Comparison of ENCODE assay signal across 9 mouse cellular contexts in the genomic region with DNA sequence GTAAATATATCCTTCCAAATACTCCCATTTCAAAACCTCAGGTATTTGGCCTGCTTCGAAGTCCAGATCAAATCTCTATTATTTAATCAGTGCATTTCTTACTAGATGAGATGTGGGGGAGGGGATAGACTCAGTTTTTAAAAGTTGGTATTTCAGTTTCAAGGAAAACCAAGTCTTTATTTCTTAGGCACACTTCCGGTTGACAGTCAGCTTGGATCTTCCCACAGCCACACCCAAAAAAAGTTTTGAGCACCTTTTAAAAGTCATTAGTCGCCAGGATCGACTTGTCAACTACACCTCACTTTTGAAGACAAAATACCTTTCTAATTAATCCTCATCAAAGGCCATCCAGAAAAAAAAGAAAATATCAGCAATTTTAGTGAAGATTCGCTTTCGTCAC. TPM values are rescaled to one million over a fixed set of nuclear protein-coding genes. Genes with fewer than 3 reads are reported as not detected.
A peak's percentile ranks its signal among the peaks of the same experiment; 100 is the strongest.
DNase-seq lines count a peak whose midpoint lies in the region; ATAC-seq and TF ChIP-seq lines count a peak whose summit lies in the region.
"Had no signal": no experiment of that assay in that cellular context is flagged by ENCODE, and none has a peak within 500 bp of the region (broad histone marks: within the 10 kb centered on the region; RNA-seq: fewer than 3 reads in every experiment).

No protein-coding gene starts in this region.

- peak overlapping the region; percentile 100 for H3K27ac ChIP-seq in heart, embryonic 12.5 days (ENCODE audit: poor library complexity, severe bottlenecking)
- no peak overlapping the region for H3K27ac ChIP-seq in CH12.LX (ENCODE audit: insufficient read depth, low read depth)
- no peak overlapping the region for H3K27ac ChIP-seq in forebrain, embryonic 13.5 days
- H3K27ac ChIP-seq in liver, embryonic 14.5 days: peak overlapping the region; percentile 89

- dilution Hi-C loops in CH12.LX (cut with MboI; ENCODE audit: extremely low pct_ligation_motif_present, extremely low pct_unique_long_range_greater_than_20kb, low sequenced_read_pairs): no loop called here

- peak overlapping the region; percentile 99 for H3K9ac ChIP-seq in heart, embryonic 12.5 days
- peak overlapping the region; percentile 92 for H3K9ac ChIP-seq in CH12.LX (ENCODE audit: insufficient read depth, low read depth)
- H3K9ac ChIP-seq in forebrain, embryonic 13.5 days: peak overlapping the region; percentile 85; the same call in 1 of the 2 replicates
- peak overlapping the region; percentile 96 for H3K9ac ChIP-seq in liver, embryonic 14.5 days (replicated peaks)

- DNase-seq in heart, adult 18-20 months: no peak
- DNase-seq in CH12.LX (ENCODE audit: extremely low read depth): no peak
- peak in 1 of 3 experiments; percentile 60 for DNase-seq in liver, embryonic 14.5 days (ENCODE audit: low read depth in 3 of 3, low spot score in 3 of 3)
- DNase-seq in frontal cortex, postnatal 25 days (ENCODE audit: low spot score in 2 of 2): no peak
- no peak for DNase-seq in urinary bladder, adult 18-20 months (ENCODE audit: low spot score in 2 of 2)
- DNase-seq: retina, postnatal 1 day had no signal

- H3K4me3 ChIP-seq in heart, embryonic 12.5 days: peak overlapping the region; percentile 98
- peak overlapping the region; percentile 87 to 91 (median 91) for H3K4me3 ChIP-seq in CH12.LX (replicated peaks in 1 of 3; ENCODE audit: low read depth in 2 of 3, low read length in 2 of 3, poor library complexity in 1 of 3)
- peak overlapping the region; percentile 93 for H3K4me3 ChIP-seq in forebrain, embryonic 13.5 days
- peak overlapping the region; percentile 73 to 78 for H3K4me3 ChIP-seq in liver, embryonic 14.5 days (ENCODE audit: insufficient read depth in 1 of 2, low read depth in 2 of 2, low read length in 2 of 2)

- H3K9me3 ChIP-seq in heart, embryonic 12.5 days (replicated peaks): no peaks in the 10 kb centered on the region
- H3K9me3 ChIP-seq in CH12.LX (replicated peaks; ENCODE audit: low read length): no peaks in the 10 kb centered on the region
- H3K9me3 ChIP-seq in forebrain, embryonic 13.5 days (replicated peaks): no peaks in the 10 kb centered on the region
- no peaks in the 10 kb centered on the region for H3K9me3 ChIP-seq in liver, embryonic 14.5 days (ENCODE audit: control insufficient read depth, low read length)

- H3K4me2 ChIP-seq in heart, embryonic 12.5 days: peak overlapping the region; percentile 68
- H3K4me2 ChIP-seq in CH12.LX (ENCODE audit: insufficient read depth, low read depth, poor library complexity, severe bottlenecking): peak overlapping the region; percentile 83
- H3K4me2 ChIP-seq in forebrain, embryonic 13.5 days: peak overlapping the region; percentile 77
- H3K4me2 ChIP-seq in liver, embryonic 14.5 days (ENCODE audit: low read depth): peak overlapping the region; percentile 91

- ATAC-seq in heart, embryonic 12.5 days (ENCODE audit: insufficient number of reproducible peaks, low FRiP score): no peak
- ATAC-seq in forebrain, embryonic 13.5 days: no peak
- no peak for ATAC-seq in liver, embryonic 14.5 days (ENCODE audit: insufficient read depth)
- no peak for ATAC-seq in cerebellum, adult (ENCODE audit: insufficient number of reproducible peaks, low FRiP score, low TSS enrichment)

- TF ChIP-seq POLR2A in CH12.LX (IDR thresholded peaks at IDR 0.05; ENCODE audit: low read depth, low read length): no peak

- in situ Hi-C loops in CH12.LX (cut with MboI; ENCODE audit: low pct_ligation_motif_present, low pct_unique_long_range_greater_than_20kb, low sequenced_read_pairs): no loop called here

- no peak for TF ChIP-seq EP300 in CH12.LX (IDR thresholded peaks at IDR 0.05; ENCODE audit: low read length)
- TF ChIP-seq EP300 in liver, embryonic 14.5 days (IDR thresholded peaks at IDR 0.05; ENCODE audit: low read depth): no peak

- no peaks in the 10 kb centered on the region for H3K27me3 ChIP-seq in heart, embryonic 12.5 days (replicated peaks)
- no peaks in the 10 kb centered on the region for H3K27me3 ChIP-seq in CH12.LX (replicated peaks)
- no peaks in the 10 kb centered on the region for H3K27me3 ChIP-seq in forebrain, embryonic 13.5 days
- no peaks in the 10 kb centered on the region for H3K27me3 ChIP-seq in liver, embryonic 14.5 days (ENCODE audit: control insufficient read depth, insufficient read depth, low read length)

- peaks cover 6% of the 10 kb centered on the region for H3K36me3 ChIP-seq in heart, embryonic 12.5 days
- H3K36me3 ChIP-seq in CH12.LX (replicated peaks in 1 of 2; ENCODE audit: control insufficient read depth in 1 of 2, insufficient read depth in 1 of 2, low read length in 1 of 2): peaks cover 6 to 22% of the 10 kb centered on the region in 2 experiments
- peaks cover 4% of the 10 kb centered on the region; the same call in 1 of the 2 replicates for H3K36me3 ChIP-seq in forebrain, embryonic 13.5 days (ENCODE audit: poor library complexity, severe bottlenecking)
- H3K36me3 ChIP-seq in liver, embryonic 14.5 days (replicated peaks; ENCODE audit: control insufficient read depth, insufficient read depth, low read depth): peaks cover 6% of the 10 kb centered on the region

- no peak for TF ChIP-seq RAD21 in CH12.LX (IDR thresholded peaks at IDR 0.05; ENCODE audit: low read depth, low read length)

- H3K4me1 ChIP-seq in heart, embryonic 12.5 days (replicated peaks): peaks cover 51% of the 10 kb centered on the region
- H3K4me1 ChIP-seq in CH12.LX (ENCODE audit: control insufficient read depth in 1 of 2, insufficient read depth in 2 of 2): peaks cover 13 to 52% of the 10 kb centered on the region in 2 experiments
- H3K4me1 ChIP-seq in forebrain, embryonic 13.5 days: peaks cover 22% of the 10 kb centered on the region
- H3K4me1 ChIP-seq in liver, embryonic 14.5 days (replicated peaks; ENCODE audit: control insufficient read depth in 2 of 2, insufficient read depth in 2 of 2, low read length in 1 of 2): peaks cover 13 to 27% of the 10 kb centered on the region in 2 experiments

- peaks cover 52% of the 10 kb centered on the region for H3K79me2 ChIP-seq in CH12.LX (replicated peaks; ENCODE audit: control insufficient read depth, extremely low read depth, insufficient read depth, poor library complexity, severe bottlenecking)

- 7% methylated on average over 6 of the region's 6 CpGs for WGBS in heart, embryonic 12.5 days
- WGBS in forebrain, embryonic 13.5 days: 14% methylated on average over 6 of the region's 6 CpGs
- 4% methylated on average over 6 of the region's 6 CpGs for WGBS in liver, embryonic 14.5 days (ENCODE audit: insufficient replicate concordance)

- TF ChIP-seq CTCF in CH12.LX (conservative IDR thresholded peaks at IDR 0.05 in 1 of 2, IDR thresholded peaks at IDR 0.05 in 1 of 2; ENCODE audit: low read depth in 2 of 2, low read length in 2 of 2): no peak
- TF ChIP-seq CTCF in liver, embryonic 14.5 days (IDR thresholded peaks at IDR 0.05; ENCODE audit: low read depth): no peak

TF ChIP-seq in CH12.LX, 34 proteins besides CTCF, POLR2A, EP300 and RAD21:
- TF ChIP-seq POLR2AphosphoS2 (IDR thresholded peaks at IDR 0.05; ENCODE audit: low read depth, low read length): no peak
- no peak for TF ChIP-seq BHLHE40 (IDR thresholded peaks at IDR 0.05; ENCODE audit: low read depth, low read length)
- 0 out of 2 replicates have a peak, but pooled peaks have one; percentile 10 for TF ChIP-seq TBP (conservative IDR thresholded peaks at IDR 0.05; ENCODE audit: low read depth, low read length)
- peak; percentile 41; the same call in 1 of the 2 replicates for TF ChIP-seq ELF1 (IDR thresholded peaks at IDR 0.05; ENCODE audit: low read depth, low read length)
- TF ChIP-seq JUND (conservative IDR thresholded peaks at IDR 0.05; ENCODE audit: low read depth, low read length): no peak
- no peak for TF ChIP-seq NRF1 (IDR thresholded peaks at IDR 0.05; ENCODE audit: low read depth, low read length)
- no peak for TF ChIP-seq HCFC1 (IDR thresholded peaks at IDR 0.05; ENCODE audit: low read depth, low read length)
- TF ChIP-seq MEF2A (IDR thresholded peaks at IDR 0.05; ENCODE audit: borderline replicate concordance, low read depth, low read length): no peak
- no peak for TF ChIP-seq JUN (IDR thresholded peaks at IDR 0.05; ENCODE audit: insufficient read depth, low read depth, low read length)

RNA-seq across cellular contexts. Expression of a gene that starts 1.4 kb away (rescaled TPM):
- 229 and 241 TPM in 2 replicates for polyA plus RNA-seq in heart, embryonic 12.5 days (2016; fragmentation: Nextera tagmentation; extraction: Ambion mirVana)
- 1,000 to 10,000 TPM in 1 of 2 experiments, 100 to 1,000 TPM in 1; 977 to 1,053 TPM for total RNA-seq in heart, adult 18-20 months (2021)
- 0.42 and 0.55 TPM in 2 replicates for total RNA-seq in CH12.LX (2012; rRNA removed)
- 0.26 TPM in 2 replicates for total RNA-seq in CH12.LX (2014; rRNA removed)
- polyA plus RNA-seq in CH12.LX (2012; ENCODE audit: insufficient read length, low read depth): 0.86 and 0.93 TPM in 2 replicates
- 1.2 and 1.3 TPM in 2 replicates for polyA plus RNA-seq in forebrain, embryonic 13.5 days (2015; fragmentation: Nextera tagmentation; extraction: Ambion mirVana)
- polyA plus RNA-seq in liver, embryonic 14.5 days (2012; rRNA removed): 1.8 and 2.6 TPM in 2 replicates
- polyA plus RNA-seq in liver, embryonic 14.5 days (2014; fragmentation: Nextera tagmentation; extraction: Ambion mirVana): 1.6 TPM in 2 replicates

RNA-seq across cellular contexts. Expression of a gene that starts 1.6 kb away (rescaled TPM):
- 832 and 883 TPM in 2 replicates for polyA plus RNA-seq in heart, embryonic 12.5 days (2016; fragmentation: Nextera tagmentation; extraction: Ambion mirVana)
- total RNA-seq in heart, adult 18-20 months (2021): 1,000 to 10,000 TPM in 1 of 2 experiments, 100 to 1,000 TPM in 1; 965 to 1,012 TPM
- total RNA-seq in CH12.LX (2012; rRNA removed) (163 and 171 TPM in 2 replicates), CH12.LX (2014; rRNA removed) (246 and 279 TPM in 2 replicates)
- polyA plus RNA-seq in CH12.LX (2012; ENCODE audit: insufficient read length, low read depth): 280 and 285 TPM in 2 replicates
- 189 and 196 TPM in 2 replicates for polyA plus RNA-seq in forebrain, embryonic 13.5 days (2015; fragmentation: Nextera tagmentation; extraction: Ambion mirVana)
- 92.3 and 92.7 TPM in 2 replicates for polyA plus RNA-seq in liver, embryonic 14.5 days (2012; rRNA removed)
- 163 and 165 TPM in 2 replicates for polyA plus RNA-seq in liver, embryonic 14.5 days (2014; fragmentation: Nextera tagmentation; extraction: Ambion mirVana)

Comparison
In these comparisons a context has a peak if more than half of its experiments do, and no peak if none do; other contexts are left out.
1. H3K27ac ChIP-seq: peak in heart, embryonic 12.5 days (single experiment) and liver, embryonic 14.5 days (single experiment); none in CH12.LX (single experiment) and forebrain, embryonic 13.5 days (single experiment).
2. RNA of a gene that starts 1.4 kb away (polyA plus RNA-seq): 229 to 241 TPM in heart, embryonic 12.5 days; 1.6 to 2.6 TPM in liver, embryonic 14.5 days, 1.2 to 1.3 TPM in forebrain, embryonic 13.5 days and 0.86 to 0.93 TPM in CH12.LX; every median in the first group is over 10 times any median in the second.
3. Peak in every context shown above with its lines, with median percentiles within 50 percentile points of each other: H3K4me2 ChIP-seq, H3K4me3 ChIP-seq and H3K9ac ChIP-seq.